ENCODE assay signal across 11 mouse cellular contexts in genomic region chr17:28942101-28942500, GRCm38 (mm10). TPM values are rescaled to one million over a fixed set of nuclear protein-coding genes. Genes with fewer than 3 reads are reported as not detected.
DNase-seq lines count a peak whose midpoint lies in the region; ATAC-seq lines count a peak whose summit lies in the region.
"Had no signal": no experiment of that assay in that cellular context is flagged by ENCODE, and none has a peak within 500 bp of the region (broad histone marks: within the 10 kb centered on the region; RNA-seq: fewer than 3 reads in every experiment).

No protein-coding gene starts in this region.

- H3K4me2 ChIP-seq in kidney, embryonic 14.5 days (replicated peaks; ENCODE audit: low read depth, low read length) = no peak overlapping the region
- H3K4me2 ChIP-seq in forebrain, embryonic 11.5 days (ENCODE audit: low read depth, low read length, severe bottlenecking) = no peak overlapping the region
- H3K4me2 ChIP-seq: limb, embryonic 15.5 days had no signal

- DNase-seq in 416B (ENCODE audit: low read depth) (peak; percentile 40), A20 (ENCODE audit: low read depth, low spot score) (peak; percentile 98)
- peak; percentile 59 for DNase-seq in lung, postnatal 36 days
- DNase-seq in frontal cortex, postnatal 36 days (ENCODE audit: low spot score in 2 of 2) = no peak
- DNase-seq in forebrain, embryonic 11.5 days (ENCODE audit: low spot score) = no peak
- DNase-seq: cerebellum, postnatal 10 days had no signal

- no peak for ATAC-seq in kidney, embryonic 14.5 days (ENCODE audit: low FRiP score, low TSS enrichment)
- no peak for ATAC-seq in forebrain, embryonic 11.5 days (replicated peaks; ENCODE audit: low FRiP score)
- ATAC-seq: inflammation-experienced regulatory T-cells, adult 6 months had no signal

- H3K36me3 ChIP-seq in erythroblast, embryonic 14.5 days (ENCODE audit: control insufficient read depth) = no peaks in the 10 kb centered on the region
- no peaks in the 10 kb centered on the region for H3K36me3 ChIP-seq in kidney, embryonic 14.5 days (ENCODE audit: control insufficient read depth, insufficient read depth, low read length)
- no peaks in the 10 kb centered on the region for H3K36me3 ChIP-seq in forebrain, embryonic 11.5 days (ENCODE audit: control insufficient read depth, insufficient read depth, low read length)
- H3K36me3 ChIP-seq: limb, embryonic 15.5 days had no signal

- H3K9ac ChIP-seq in kidney, embryonic 14.5 days (ENCODE audit: low read depth, low read length) = no peak overlapping the region
- H3K9ac ChIP-seq in forebrain, embryonic 11.5 days (ENCODE audit: low read length) = no peak overlapping the region
- H3K9ac ChIP-seq: limb, embryonic 15.5 days had no signal

- WGBS in kidney, embryonic 14.5 days = 77% methylated on average over 10 of the region's 11 CpGs
- WGBS in forebrain, embryonic 11.5 days = 86% methylated on average over 10 of the region's 11 CpGs

- peaks cover 27% of the 10 kb centered on the region for H3K4me1 ChIP-seq in erythroblast, embryonic 14.5 days (ENCODE audit: control insufficient read depth)
- no peaks in the 10 kb centered on the region for H3K4me1 ChIP-seq in kidney, embryonic 14.5 days (ENCODE audit: control insufficient read depth, insufficient read depth, low read length)
- H3K4me1 ChIP-seq in forebrain, embryonic 11.5 days (replicated peaks; ENCODE audit: control insufficient read depth, insufficient read depth, low read length) = no peaks in the 10 kb centered on the region
- H3K4me1 ChIP-seq: limb, embryonic 15.5 days had no signal

- peaks cover 7% of the 10 kb centered on the region for H3K27me3 ChIP-seq in erythroblast, embryonic 14.5 days (ENCODE audit: control insufficient read depth)
- no peaks in the 10 kb centered on the region for H3K27me3 ChIP-seq in kidney, embryonic 14.5 days (ENCODE audit: control insufficient read depth, insufficient read depth, low read length)
- no peaks in the 10 kb centered on the region for H3K27me3 ChIP-seq in forebrain, embryonic 11.5 days (ENCODE audit: control insufficient read depth, insufficient read depth, low read length)
- H3K27me3 ChIP-seq: limb, embryonic 15.5 days had no signal

- no peak overlapping the region for H3K27ac ChIP-seq in kidney, embryonic 14.5 days (ENCODE audit: low read depth, low read length)
- H3K27ac ChIP-seq in forebrain, embryonic 11.5 days (ENCODE audit: low read depth, low read length) = no peak overlapping the region
- H3K27ac ChIP-seq: heart, adult 2 months; limb, embryonic 15.5 days had no signal

- H3K4me3 ChIP-seq in erythroblast, embryonic 14.5 days (replicated peaks) = peak overlapping the region; percentile 42
- no peak overlapping the region for H3K4me3 ChIP-seq in kidney, embryonic 14.5 days (ENCODE audit: low read length)
- H3K4me3 ChIP-seq in forebrain, embryonic 11.5 days (ENCODE audit: low read depth, low read length) = no peak overlapping the region
- H3K4me3 ChIP-seq: heart, adult 2 months; limb, embryonic 15.5 days had no signal

- peaks cover 24% of the 10 kb centered on the region for H3K9me3 ChIP-seq in erythroblast, embryonic 14.5 days (ENCODE audit: control insufficient read depth, low read length)
- no peaks in the 10 kb centered on the region for H3K9me3 ChIP-seq in kidney, embryonic 14.5 days (ENCODE audit: control insufficient read depth, low read length)
- H3K9me3 ChIP-seq in forebrain, embryonic 11.5 days (ENCODE audit: control insufficient read depth, low read length) = no peaks in the 10 kb centered on the region
- H3K9me3 ChIP-seq: limb, embryonic 15.5 days had no signal

RNA-seq across cellular contexts. Expression of gene Pxt1, which starts 1.5 kb away (rescaled TPM):
- polyA plus RNA-seq in erythroblast, embryonic 14.5 days (2012) = 0.09 and 0.37 TPM in 2 replicates
- 0.28 TPM in 1 of 2 replicates, not detected in the other for polyA plus RNA-seq in kidney, embryonic 14.5 days (2014; fragmentation: Nextera tagmentation; extraction: Ambion mirVana)
- polyA plus RNA-seq in forebrain, embryonic 11.5 days (2014; fragmentation: Nextera tagmentation; extraction: Ambion mirVana) = 0.28 TPM in 1 of 2 replicates, not detected in the other
- polyA plus RNA-seq: inflammation-experienced regulatory T-cells, adult 6 months; limb, embryonic 15.5 days had no signal

RNA-seq across cellular contexts. Expression of gene Kctd20, which starts 9.6 kb away (rescaled TPM):
- 11.3 and 19.7 TPM in 2 replicates for polyA plus RNA-seq in erythroblast, embryonic 14.5 days (2012)
- polyA plus RNA-seq in kidney, embryonic 14.5 days (2014; fragmentation: Nextera tagmentation; extraction: Ambion mirVana) = 43.4 and 83.7 TPM in 2 replicates
- polyA plus RNA-seq in forebrain, embryonic 11.5 days (2014; fragmentation: Nextera tagmentation; extraction: Ambion mirVana) = 112 and 116 TPM in 2 replicates

RNA-seq across cellular contexts. Expression of gene 4930539E08Rik, which starts 27.0 kb away (rescaled TPM):
- not detected in 2 replicates for polyA plus RNA-seq in erythroblast, embryonic 14.5 days (2012)
- polyA plus RNA-seq in kidney, embryonic 14.5 days (2014; fragmentation: Nextera tagmentation; extraction: Ambion mirVana) = 0.46 and 0.62 TPM in 2 replicates
- polyA plus RNA-seq in forebrain, embryonic 11.5 days (2014; fragmentation: Nextera tagmentation; extraction: Ambion mirVana) = 0.16 and 0.19 TPM in 2 replicates

Comparison
In these comparisons a context has a peak if more than half of its experiments do, and no peak if none do; other contexts are left out.
1. DNase-seq: peak in 416B (single experiment), A20 (single experiment) and lung, postnatal 36 days (single experiment); none in frontal cortex, postnatal 36 days (0 of 2) and forebrain, embryonic 11.5 days (single experiment).